Mouse (Mus musculus) kidney, adult 2 months (tissue): Measurements from ENCODE around the gene Cyp2d10.
"Not testable (repeated sequence)": the region's sequence is repeated elsewhere in the genome, so short reads cannot be mapped to it uniquely, and the experiment has no call there.

ENCODE experiments used
- CTCF ChIP-seq: fragments of 200-500 bp; conservative IDR thresholded peaks from 2 replicates; pipeline ENCODE4 v1.5.1; 2011; ENCODE audit warnings: low read depth, mild to moderate bottlenecking, control low read depth, low read length, moderate library complexity, mixed read lengths; ENCODE audit not compliant: insufficient read depth, insufficient read length
- POLR2A ChIP-seq: fragments of 200-500 bp; IDR thresholded peaks from one replicate; pipeline ENCODE4 v1.6.1; 2011; ENCODE audit warnings: low read depth, low read length, control low read depth

DNA sequence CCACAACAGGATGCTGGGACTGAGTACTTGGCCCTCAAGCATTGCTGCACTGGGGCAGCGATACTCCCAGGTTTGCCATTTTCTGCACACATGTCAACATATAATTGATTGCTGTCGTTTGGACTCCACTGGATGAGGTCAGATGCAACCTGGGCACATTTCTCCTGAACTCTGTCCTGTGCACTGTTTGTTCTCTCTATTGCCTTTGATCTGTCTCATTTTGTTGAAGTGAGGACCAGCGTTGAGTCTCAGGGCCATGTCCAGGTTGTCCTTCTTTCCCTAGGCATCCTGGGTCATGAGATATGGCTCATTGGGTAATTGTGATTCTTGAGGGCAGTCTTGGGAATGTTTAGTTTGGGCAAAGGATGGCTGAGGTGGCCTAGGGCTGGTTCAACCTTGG lies 11.0 kb downstream of the Cyp2d10 start:
- not testable (repeated sequence) for TF ChIP-seq CTCF, POLR2A
